Mouse (Mus musculus) E14TG2a.4 (cell line): ENCODE measurements around the gene Slc12a4.

ENCODE experiments used
- CTCF ChIP-seq: conservative IDR thresholded peaks from 2 replicates; pipeline ENCODE4 v1.5.1; 2014; ENCODE audit warnings: low read length
- NANOG ChIP-seq: IDR thresholded peaks from 2 replicates; pipeline ENCODE4 v1.6.1; 2014; ENCODE audit warnings: borderline replicate concordance, low read length, mixed read lengths

- TF ChIP-seq CTCF (no peak), NANOG (no peak)
These were observed 45.7 kb upstream of the Slc12a4 start, which contains the start of gene Ddx28 for GRCm38 (mm10) chr8:106011643-106011986.
